Mouse (Mus musculus) forebrain, postnatal 0 days (tissue): ENCODE results near the gene Rpl38. TPM values are rescaled to one million over a fixed set of nuclear protein-coding genes. Genes with fewer than 3 reads are reported as not detected.

Experiments
- ATAC-seq: fragments of 200-750 bp; cut with Nextera tagmentation; 2 replicates; pipeline ENCODE4 v1.8.0; 2017; ENCODE audit warnings: mild to moderate bottlenecking, moderate library complexity
- DNase-seq: peaks from one replicate; pipeline ENCODE4 v3.0.0-alpha.2; 2015
- H3K27ac ChIP-seq: fragments of 300-500 bp; sonication (generic); 2 replicates; pipeline ENCODE4 v1.5.1; 2014; ENCODE audit warnings: low read depth, mild to moderate bottlenecking, antibody characterized with exemption, low read length, moderate library complexity, mixed read lengths
- H3K27me3 ChIP-seq: fragments of 300-500 bp; sonication (generic); 2 replicates; pipeline ENCODE4 v1.6.1; 2014; ENCODE audit warnings: mild to moderate bottlenecking, low read length, mixed read lengths; ENCODE audit not compliant: insufficient read depth
- H3K36me3 ChIP-seq: fragments of 300-500 bp; sonication (generic); 2 replicates; pipeline ENCODE4 v1.6.1; 2014; ENCODE audit warnings: mild to moderate bottlenecking, moderate library complexity; ENCODE audit not compliant: insufficient read depth
- H3K4me1 ChIP-seq: fragments of 300-500 bp; sonication (generic); 2 replicates; pipeline ENCODE4 v1.6.1; 2014; ENCODE audit warnings: antibody characterized with exemption; ENCODE audit not compliant: insufficient read depth
- H3K4me2 ChIP-seq: fragments of 300-500 bp; sonication (generic); 2 replicates; pipeline ENCODE4 v1.6.1; 2014; ENCODE audit warnings: low read depth, mild to moderate bottlenecking, moderate library complexity
- H3K4me3 ChIP-seq: fragments of 300-500 bp; sonication (generic); 2 replicates; pipeline ENCODE4 v1.5.1; 2014; ENCODE audit warnings: low read depth, low read length, mixed read lengths
- H3K9ac ChIP-seq: fragments of 300-500 bp; sonication (generic); 2 replicates; pipeline ENCODE4 v1.6.1; 2014; ENCODE audit warnings: mild to moderate bottlenecking
- H3K9me3 ChIP-seq: fragments of 300-500 bp; sonication (generic); 2 replicates; pipeline ENCODE4 v1.6.1; 2016; ENCODE audit warnings: low read length
- CTCF ChIP-seq: sonication (generic); IDR thresholded peaks from 2 replicates; pipeline ENCODE4 v1.5.1; 2016; ENCODE audit warnings: antibody characterized with exemption, control low read depth, low read depth
- WGBS: fragments of 180-500 bp; shearing (Covaris S2); extraction: QIAGEN DNeasy Blood & Tissue Kit; methylation state at CpG from one replicate; pipeline ENCODE4 v1.1.7; 2014; 5-methylcytosine and 5-hydroxymethylcytosine counted together
- polyA plus RNA-seq: library from polyadenylated mRNA; unstranded; fragments of >200 nt; fragmentation: Nextera tagmentation; extraction: Ambion mirVana; gene quantifications from 2 replicates; pipeline ENCODE4 v1.2.1, GENCODE M21; 2015
- total RNA-seq: library from RNA; depleted of rRNA; stranded (reverse); fragments of >200 nt; gene quantifications from 2 replicates; pipeline ENCODE4 v1.2.3, GENCODE M21; 2014; rRNA removed

Gene Rpl38
- 1,173 and 2,728 TPM in 2 replicates for total RNA-seq
- 1,003 and 1,434 TPM in 2 replicates for polyA plus RNA-seq

DNA sequence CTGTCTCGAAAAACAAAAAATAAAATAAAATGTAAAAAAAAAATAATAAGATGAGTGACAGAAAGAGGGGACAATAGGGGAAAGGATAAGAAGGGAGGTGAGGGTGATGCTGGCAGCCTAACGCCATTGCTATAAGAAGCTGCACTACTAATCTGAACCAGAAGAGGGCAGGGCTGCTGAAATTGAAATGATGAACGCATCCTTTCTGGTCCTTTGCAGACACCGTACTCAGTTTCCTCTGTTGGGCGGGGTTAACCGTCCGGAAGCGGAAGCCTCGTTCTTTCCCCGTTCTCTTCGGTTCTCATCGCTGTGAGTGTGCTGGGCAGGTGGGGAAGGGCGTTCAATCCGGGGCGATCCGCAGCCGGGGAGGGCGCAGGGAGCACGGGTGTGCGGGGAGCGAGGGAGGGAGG is at the start of gene Rpl38:
Gene Rpl38 (plus strand): TSS at position 224 of the 410 bp plus-strand sequence.
- TF ChIP-seq CTCF: peak; percentile 87
- Histone ChIP-seq H3K4me3 (peak within 1 kb of the TSS; percentile 80), H3K9ac (peak within 1 kb of the TSS; percentile 96), H3K36me3 (peaks cover 32% of the 10 kb centered on the region), H3K4me1 (peaks cover 9% of the 10 kb centered on the region), H3K9me3 (no peaks in the 10 kb centered on the region), H3K27me3 (0 out of 2 replicates have a peak, but pooled peaks cover 3% of the 10 kb centered on the region), H3K4me2 (peak within 1 kb of the TSS; percentile 74), H3K27ac (peak within 1 kb of the TSS; percentile 96)
- 2% methylated on average over 18 of the region's 21 CpGs for WGBS
- ATAC-seq (peak; percentile 93), DNase-seq (peak; percentile 97)

DNA sequence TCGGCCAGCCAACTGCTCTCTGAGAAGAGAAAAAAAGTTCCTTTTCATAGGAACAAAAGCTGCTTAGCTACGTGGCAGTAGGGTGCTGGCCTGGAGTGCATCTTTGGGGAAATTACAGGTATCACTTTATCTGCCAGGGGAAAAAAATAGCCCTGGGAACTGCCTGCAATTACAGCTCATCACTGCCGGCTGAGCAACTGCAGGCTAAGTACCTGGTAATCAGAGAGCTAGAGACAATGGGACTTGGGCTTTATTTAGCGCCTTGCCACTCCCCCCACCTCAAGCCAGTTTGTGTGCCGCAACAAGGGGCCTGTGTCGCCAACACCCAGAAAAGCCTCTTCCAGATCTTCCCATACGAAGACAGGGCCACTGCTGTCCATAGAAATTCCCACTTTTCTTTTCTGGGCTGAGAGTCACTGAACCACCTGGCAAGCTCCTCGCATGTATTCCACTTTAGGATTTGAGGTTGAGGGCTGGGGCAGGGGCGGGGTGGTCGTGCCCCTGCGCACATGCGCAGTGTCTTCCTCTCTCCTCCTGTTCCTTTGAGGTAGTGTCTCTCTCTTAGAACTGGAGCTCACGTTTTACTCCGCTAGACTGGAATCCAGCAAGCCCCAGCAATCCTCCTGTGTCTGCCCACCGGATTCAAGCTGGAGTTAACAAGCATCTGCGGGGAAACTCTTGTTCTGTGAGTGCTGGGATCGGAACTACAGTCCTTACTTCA is 49.5 kb upstream of the Rpl38 start:
- 29% methylated on average over 17 of the region's 17 CpGs for WGBS
- no peak overlapping the region for H3K9ac ChIP-seq
- DNase-seq: no peak
- no peaks in the 10 kb centered on the region for H3K27me3 ChIP-seq
- H3K4me2 ChIP-seq: no peak overlapping the region
- TF ChIP-seq CTCF: no peak
- H3K36me3 ChIP-seq: no peaks in the 10 kb centered on the region
- H3K27ac ChIP-seq: no peak overlapping the region
- no peak overlapping the region for H3K4me3 ChIP-seq
- ATAC-seq: no peak
- no peaks in the 10 kb centered on the region for H3K4me1 ChIP-seq
- H3K9me3 ChIP-seq: no peaks in the 10 kb centered on the region

DNA sequence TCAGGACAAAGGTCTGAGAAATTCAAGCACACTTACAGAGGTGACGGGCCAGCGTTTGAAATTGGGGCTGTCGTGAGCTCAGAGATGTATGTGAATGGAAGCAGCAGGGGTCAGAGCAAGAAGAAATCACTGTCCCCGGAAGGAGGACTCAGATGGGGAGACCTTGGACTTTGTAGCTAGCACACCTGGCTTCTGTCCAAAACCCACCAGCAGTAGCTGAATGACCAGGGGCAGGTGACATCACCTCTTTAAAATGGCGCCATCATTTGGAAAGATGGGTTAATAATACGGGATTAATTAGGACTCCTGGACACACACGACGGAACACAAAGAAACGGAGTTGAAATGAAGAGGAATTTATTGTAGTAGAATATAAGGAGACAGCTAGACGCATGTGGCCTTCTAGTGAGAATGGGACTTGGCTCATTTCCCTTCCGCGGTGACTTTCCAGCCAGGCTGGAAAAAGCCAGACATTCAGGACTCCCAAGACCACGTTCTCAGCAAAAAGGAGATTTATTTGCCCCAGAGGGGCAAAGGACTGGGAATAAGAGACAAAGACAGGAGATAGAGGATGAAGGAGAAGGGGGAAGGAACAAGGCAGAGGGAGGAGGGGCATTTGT is 42.1 kb upstream of the Rpl38 start:
- Histone ChIP-seq H3K9ac (no peak overlapping the region), H3K4me3 (no peak overlapping the region), H3K27ac (no peak overlapping the region), H3K4me1 (0 out of 2 replicates have a peak, but pooled peaks cover 5% of the 10 kb centered on the region), H3K27me3 (no peaks in the 10 kb centered on the region; the same call in 1 of the 2 replicates), H3K36me3 (no peaks in the 10 kb centered on the region), H3K4me2 (no peak overlapping the region), H3K9me3 (no peaks in the 10 kb centered on the region)
- ATAC-seq (no peak), DNase-seq (no peak)
- WGBS: 32% methylated on average over 13 of the region's 13 CpGs
- no peak for TF ChIP-seq CTCF

DNA sequence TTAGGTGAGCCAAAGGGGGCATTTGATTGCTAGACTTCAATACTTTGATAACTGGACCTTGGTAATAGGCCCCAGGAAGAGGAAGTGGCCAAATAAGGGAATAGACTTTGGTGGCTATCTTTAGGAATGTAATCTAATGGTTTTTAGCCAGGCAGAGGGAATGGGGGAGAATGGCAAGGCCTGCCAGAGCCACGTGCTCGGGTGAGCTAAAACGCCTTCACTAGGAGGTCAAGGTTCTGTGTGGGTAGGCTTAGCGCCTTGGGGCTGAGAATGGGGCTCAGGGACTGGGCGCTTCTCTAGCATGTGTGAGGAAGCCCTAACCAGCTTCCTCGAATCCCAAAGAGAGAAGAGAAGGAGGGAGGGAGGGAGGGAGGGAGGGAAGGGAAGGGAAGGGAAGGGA is 41.3 kb upstream of the Rpl38 start:
- ATAC-seq (no peak), DNase-seq (no peak)
- Histone ChIP-seq H3K4me2 (no peak overlapping the region), H3K36me3 (no peaks in the 10 kb centered on the region), H3K4me1 (0 out of 2 replicates have a peak, but pooled peaks cover 5% of the 10 kb centered on the region), H3K4me3 (no peak overlapping the region), H3K27ac (no peak overlapping the region), H3K27me3 (no peaks in the 10 kb centered on the region; the same call in 1 of the 2 replicates), H3K9ac (no peak overlapping the region), H3K9me3 (no peaks in the 10 kb centered on the region)
- WGBS: 88% methylated on average over 6 of the region's 6 CpGs
- TF ChIP-seq CTCF: no peak

DNA sequence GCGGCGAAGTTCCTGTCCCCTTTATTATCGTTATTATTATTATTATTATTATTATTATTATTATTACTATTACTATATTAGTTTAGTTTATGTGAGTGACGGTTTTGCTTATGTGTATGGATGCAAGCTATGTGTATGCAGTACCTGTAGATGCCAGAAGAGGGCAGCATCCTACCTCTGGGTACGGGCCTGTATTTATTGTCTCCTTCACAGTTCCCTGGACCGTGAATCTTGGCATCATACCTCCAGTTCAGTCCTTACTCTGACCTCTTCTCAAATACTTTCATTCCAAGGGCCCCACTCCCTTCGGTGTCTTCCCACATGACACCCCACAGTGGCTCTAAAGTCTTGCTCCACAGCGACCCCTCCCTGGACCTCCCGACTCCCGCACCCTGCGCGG is 40.3 kb upstream of the Rpl38 start:
- H3K9ac ChIP-seq: no peak overlapping the region
- no peaks in the 10 kb centered on the region for H3K9me3 ChIP-seq
- no peaks in the 10 kb centered on the region; the same call in 1 of the 2 replicates for H3K27me3 ChIP-seq
- ATAC-seq (no peak), DNase-seq (no peak)
- no peak overlapping the region for H3K4me2 ChIP-seq
- WGBS: 80% methylated on average over 12 of the region's 12 CpGs
- H3K36me3 ChIP-seq: no peaks in the 10 kb centered on the region
- 0 out of 2 replicates have a peak, but pooled peaks cover 5% of the 10 kb centered on the region for H3K4me1 ChIP-seq
- no peak overlapping the region for H3K4me3 ChIP-seq
- H3K27ac ChIP-seq: no peak overlapping the region
- peak; percentile 55 for TF ChIP-seq CTCF

DNA sequence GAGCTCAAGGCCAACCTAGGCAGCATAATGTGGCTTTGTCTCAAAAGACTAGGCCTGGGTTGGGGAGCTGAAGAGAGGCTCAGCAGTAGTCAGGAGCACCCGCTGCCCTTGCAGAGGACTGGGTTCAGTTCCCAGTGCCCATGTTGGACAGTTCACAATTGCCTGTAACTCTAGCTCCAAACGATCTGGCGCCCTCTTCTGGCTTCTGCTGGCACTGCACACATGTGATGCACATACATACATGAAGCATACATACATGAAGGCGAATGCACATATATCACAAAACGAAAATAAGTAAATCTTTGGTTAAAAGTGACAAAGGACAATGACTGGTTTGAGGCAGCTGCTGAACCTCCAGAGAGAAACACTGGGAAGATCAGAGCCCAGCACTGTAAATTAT is 38.3 kb upstream of the Rpl38 start:
- ATAC-seq (no peak), DNase-seq (no peak)
- Histone ChIP-seq H3K36me3 (no peaks in the 10 kb centered on the region), H3K4me2 (no peak overlapping the region), H3K9ac (no peak overlapping the region), H3K27me3 (no peaks in the 10 kb centered on the region), H3K27ac (no peak overlapping the region), H3K4me1 (0 out of 2 replicates have a peak, but pooled peaks cover 5% of the 10 kb centered on the region), H3K9me3 (no peaks in the 10 kb centered on the region), H3K4me3 (no peak overlapping the region)
- TF ChIP-seq CTCF: peak; percentile 44
- WGBS: 85% methylated on average over 5 of the region's 5 CpGs

DNA sequence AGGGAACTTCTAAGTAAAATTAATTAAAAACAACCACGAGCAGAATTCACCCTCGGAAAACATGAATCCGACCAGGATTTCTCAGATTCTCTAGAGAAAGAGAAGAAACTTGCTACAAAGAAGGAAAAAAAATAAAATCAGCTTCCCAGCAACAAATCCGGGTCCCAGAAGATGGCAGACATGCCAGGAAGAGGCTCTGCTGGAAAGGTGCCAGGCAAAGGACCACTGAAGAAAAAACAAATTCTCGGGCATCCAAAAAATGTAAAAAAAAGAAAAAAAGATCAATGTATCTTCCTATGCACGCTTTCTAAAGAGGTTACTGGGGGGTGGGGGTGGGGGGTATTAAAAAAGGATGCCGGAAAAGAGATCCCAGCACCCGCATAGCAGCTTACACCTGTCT is 36.1 kb upstream of the Rpl38 start:
- H3K4me3 ChIP-seq: no peak overlapping the region
- no peaks in the 10 kb centered on the region for H3K36me3 ChIP-seq
- 57% methylated on average over 8 of the region's 8 CpGs for WGBS
- no peak overlapping the region for H3K9ac ChIP-seq
- ATAC-seq: no peak
- no peaks in the 10 kb centered on the region for H3K4me1 ChIP-seq
- H3K4me2 ChIP-seq: no peak overlapping the region
- no peaks in the 10 kb centered on the region for H3K27me3 ChIP-seq
- no peak for TF ChIP-seq CTCF
- no peaks in the 10 kb centered on the region for H3K9me3 ChIP-seq
- peak; percentile 44 for DNase-seq
- no peak overlapping the region for H3K27ac ChIP-seq
